Mouse (Mus musculus): ENCODE results near the gene Dnah17. TPM values are rescaled to one million over a fixed set of nuclear protein-coding genes. Genes with fewer than 3 reads are reported as not detected.

Gene Dnah17
- total and polyA plus RNA-seq, 3 experiments, result 0.08 to 0.26 (median 0.11) TPM

- Histone ChIP-seq H3K79me2 (replicated peaks; ENCODE audit: control insufficient read depth, insufficient read depth, low read length) (no peaks in the 10 kb centered on the region; the same call in 1 of the 2 replicates), H3K27ac (no peak overlapping the region; the same call in 1 of the 2 replicates), H3K4me1 (ENCODE audit: control insufficient read depth, insufficient read depth, low read length) (peaks cover 13% of the 10 kb centered on the region), H3K36me3 (ENCODE audit: control insufficient read depth, insufficient read depth, low read length) (peaks cover 2% of the 10 kb centered on the region), H3K27me3 (ENCODE audit: control insufficient read depth, insufficient read depth, low read length) (no peaks in the 10 kb centered on the region), H3K9ac (ENCODE audit: low read depth, low read length) (no peak overlapping the region), H3K4me3 (no peak overlapping the region)
- no peak for DNase-seq
- TF ChIP-seq POLR2A (IDR thresholded peaks at IDR 0.05; ENCODE audit: insufficient read depth, low read depth, low read length) (no peak), CTCF (IDR thresholded peaks at IDR 0.05) (no peak), EP300 (IDR thresholded peaks at IDR 0.05; ENCODE audit: insufficient read depth, low read depth, low read length) (no peak)
- intact Hi-C loops (cut with DNase I), result no loop called here
- 10% methylated on average over 1 of the region's 1 CpGs for WGBS
These were observed 130.4 kb downstream of the Dnah17 start for GRCm38 (mm10) chr11:118000083-118000482.

GRCm38 (mm10) chr11:117999260-117999934 is 131.0 kb downstream of the Dnah17 start:
- intact Hi-C loops (cut with DNase I), result no loop called here
- Histone ChIP-seq H3K27me3 (ENCODE audit: control insufficient read depth, insufficient read depth, low read length) (no peaks in the 10 kb centered on the region), H3K4me1 (ENCODE audit: control insufficient read depth, insufficient read depth, low read length) (peaks cover 18% of the 10 kb centered on the region), H3K79me2 (replicated peaks; ENCODE audit: control insufficient read depth, insufficient read depth, low read length) (no peaks in the 10 kb centered on the region; the same call in 1 of the 2 replicates), H3K4me3 (no peak overlapping the region), H3K27ac (peak overlapping the region; percentile 31; the same call in 1 of the 2 replicates), H3K9ac (ENCODE audit: low read depth, low read length) (peak overlapping the region; percentile 14; the same call in 1 of the 2 replicates), H3K36me3 (ENCODE audit: control insufficient read depth, insufficient read depth, low read length) (peaks cover 2% of the 10 kb centered on the region)
- TF ChIP-seq EP300 (IDR thresholded peaks at IDR 0.05; ENCODE audit: insufficient read depth, low read depth, low read length) (0 out of 2 replicates have a peak, but pooled peaks have one; percentile 44), POLR2A (IDR thresholded peaks at IDR 0.05; ENCODE audit: insufficient read depth, low read depth, low read length) (no peak)
- peak in 1 of 2 experiments; percentile 51 for DNase-seq
- 56% methylated on average over 6 of the region's 6 CpGs for WGBS

- H3K4me3 ChIP-seq, result no peak overlapping the region
- DNase-seq, result no peak
- 90% methylated on average over 4 of the region's 4 CpGs for WGBS
- no peak overlapping the region for H3K9ac ChIP-seq (ENCODE audit: low read depth, low read length)
- peaks cover 23% of the 10 kb centered on the region for H3K4me1 ChIP-seq (ENCODE audit: control insufficient read depth, insufficient read depth, low read length)
- H3K27ac ChIP-seq, result no peak overlapping the region
- H3K79me2 ChIP-seq (replicated peaks; ENCODE audit: control insufficient read depth, insufficient read depth, low read length), result peaks cover under 1% of the 10 kb centered on the region; the same call in 1 of the 2 replicates
- TF ChIP-seq POLR2A (IDR thresholded peaks at IDR 0.05; ENCODE audit: insufficient read depth, low read depth, low read length), result no peak
- intact Hi-C loops (cut with DNase I), result no loop called here
- H3K27me3 ChIP-seq (ENCODE audit: control insufficient read depth, insufficient read depth, low read length), result no peaks in the 10 kb centered on the region
- H3K36me3 ChIP-seq (ENCODE audit: control insufficient read depth, insufficient read depth, low read length), result peaks cover 2% of the 10 kb centered on the region
These were observed 132.1 kb downstream of the Dnah17 start for GRCm38 (mm10) chr11:117998356-117998755.

- Histone ChIP-seq H3K27ac (no peak overlapping the region), H3K79me2 (replicated peaks; ENCODE audit: control insufficient read depth, insufficient read depth, low read length) (peaks cover 1% of the 10 kb centered on the region; the same call in 1 of the 2 replicates), H3K9ac (ENCODE audit: low read depth, low read length) (no peak overlapping the region), H3K4me1 (ENCODE audit: control insufficient read depth, insufficient read depth, low read length) (peaks cover 34% of the 10 kb centered on the region), H3K36me3 (ENCODE audit: control insufficient read depth, insufficient read depth, low read length) (peaks cover 2% of the 10 kb centered on the region), H3K4me3 (no peak overlapping the region), H3K27me3 (ENCODE audit: control insufficient read depth, insufficient read depth, low read length) (no peaks in the 10 kb centered on the region)
- TF ChIP-seq EP300 (IDR thresholded peaks at IDR 0.05; ENCODE audit: insufficient read depth, low read depth, low read length) (no peak), CTCF (IDR thresholded peaks at IDR 0.05) (no peak), POLR2A (IDR thresholded peaks at IDR 0.05; ENCODE audit: insufficient read depth, low read depth, low read length) (no peak)
- no peak for DNase-seq
- intact Hi-C loops (cut with DNase I), result no loop called here
- 89% methylated on average over 2 of the region's 2 CpGs for WGBS
These were observed 133.3 kb downstream of the Dnah17 start for GRCm38 (mm10) chr11:117997085-117997484.

GRCm38 (mm10) chr11:117996066-117996465 is 134.4 kb downstream of the Dnah17 start:
- WGBS, result 77% methylated on average over 3 of the region's 3 CpGs
- peaks cover 2% of the 10 kb centered on the region for H3K36me3 ChIP-seq (ENCODE audit: control insufficient read depth, insufficient read depth, low read length)
- no peak overlapping the region for H3K9ac ChIP-seq (ENCODE audit: low read depth, low read length)
- TF ChIP-seq EP300 (IDR thresholded peaks at IDR 0.05; ENCODE audit: insufficient read depth, low read depth, low read length) (no peak), CTCF (IDR thresholded peaks at IDR 0.05) (no peak), POLR2A (IDR thresholded peaks at IDR 0.05; ENCODE audit: insufficient read depth, low read depth, low read length) (no peak)
- H3K79me2 ChIP-seq (replicated peaks; ENCODE audit: control insufficient read depth, insufficient read depth, low read length), result peaks cover 1% of the 10 kb centered on the region; the same call in 1 of the 2 replicates
- H3K27me3 ChIP-seq (ENCODE audit: control insufficient read depth, insufficient read depth, low read length), result no peaks in the 10 kb centered on the region
- H3K4me3 ChIP-seq, result no peak overlapping the region
- H3K4me1 ChIP-seq (ENCODE audit: control insufficient read depth, insufficient read depth, low read length), result peaks cover 37% of the 10 kb centered on the region
- no peak for DNase-seq
- no peak overlapping the region for H3K27ac ChIP-seq
- intact Hi-C loops (cut with DNase I), result no loop called here

GRCm38 (mm10) chr11:117995661-117996060 is 134.8 kb downstream of the Dnah17 start:
- H3K9ac ChIP-seq (ENCODE audit: low read depth, low read length), result no peak overlapping the region
- 54% methylated on average over 3 of the region's 3 CpGs for WGBS

More at GRCm38 (mm10) chr11:117995661-117996060, 134.8 kb downstream of the Dnah17 start:
- no peak overlapping the region for H3K4me3 ChIP-seq
- peaks cover 37% of the 10 kb centered on the region for H3K4me1 ChIP-seq (ENCODE audit: control insufficient read depth, insufficient read depth, low read length)
- DNase-seq, result no peak
- no peak overlapping the region; the same call in 1 of the 2 replicates for H3K27ac ChIP-seq
- intact Hi-C loops (cut with DNase I), result no loop called here
- peaks cover 2% of the 10 kb centered on the region for H3K36me3 ChIP-seq (ENCODE audit: control insufficient read depth, insufficient read depth, low read length)
- H3K79me2 ChIP-seq (replicated peaks; ENCODE audit: control insufficient read depth, insufficient read depth, low read length), result peaks cover 1% of the 10 kb centered on the region; the same call in 1 of the 2 replicates
- TF ChIP-seq EP300 (IDR thresholded peaks at IDR 0.05; ENCODE audit: insufficient read depth, low read depth, low read length) (no peak), POLR2A (IDR thresholded peaks at IDR 0.05; ENCODE audit: insufficient read depth, low read depth, low read length) (no peak), CTCF (IDR thresholded peaks at IDR 0.05) (no peak)
- H3K27me3 ChIP-seq (ENCODE audit: control insufficient read depth, insufficient read depth, low read length), result no peaks in the 10 kb centered on the region

Measured in heart, adult 2 months (tissue).